Mouse (Mus musculus) CH12.LX (cell line): ENCODE measurements at regions not wholly inside any gene's neighbourhood (a gene's known extent, or its start where the extent isn't known, plus 50 kb on each side); places are given as distances from the start of the nearest gene placed in this dataset.

Experiments used
- DNase-seq: peaks from one replicate; pipeline ENCODE4 v3.0.0-alpha.2; 2013; ENCODE audit errors: extremely low read depth
- H3K27ac ChIP-seq: 2 replicates; pipeline ENCODE4 v1.5.1; 2012; ENCODE audit warnings: low read depth, mild to moderate bottlenecking, control low read depth, moderate library complexity; ENCODE audit not compliant: insufficient read depth
- H3K27me3 ChIP-seq: replicated peaks from 2 replicates; pipeline ENCODE3; 2012; ENCODE audit warnings: inconsistent platforms
- H3K36me3 ChIP-seq, 2 experiments: replicated peaks in 1 of 2; 2 replicates each; pipeline versions ENCODE3 to v1.6.1; 2012; ENCODE audit warnings: inconsistent platforms in 1 of 2, low read length in 1 of 2, mild to moderate bottlenecking in 1 of 2, mixed read lengths in 1 of 2, moderate library complexity in 1 of 2; ENCODE audit not compliant: control insufficient read depth in 1 of 2, insufficient read depth in 1 of 2
- H3K4me1 ChIP-seq, 2 experiments: 2 replicates each; pipeline ENCODE4 v1.6.1; 2012; ENCODE audit warnings: inconsistent platforms in 1 of 2, moderate library complexity in 1 of 2; ENCODE audit not compliant: insufficient read depth in 2 of 2, control insufficient read depth in 1 of 2
- H3K4me2 ChIP-seq: 2 replicates; pipeline ENCODE4 v1.6.1; 2012; ENCODE audit warnings: low read depth, mild to moderate bottlenecking, control low read depth; ENCODE audit not compliant: poor library complexity, insufficient read depth, severe bottlenecking
- H3K4me3 ChIP-seq, 3 experiments: fragments of 150-350 bp in 1 of 3; sonication (generic) in 1 of 3; replicated peaks in 1 of 3; 2 replicates each; pipeline versions ENCODE3 to v1.5.1; 2011 to 2012; ENCODE audit warnings: low read depth in 2 of 3, low read length in 2 of 3, mild to moderate bottlenecking in 2 of 3, moderate library complexity in 2 of 3, control low read depth in 1 of 3, improper control_type of control experiment in 1 of 3, inconsistent platforms in 1 of 3, mixed read lengths in 1 of 3; ENCODE audit not compliant: poor library complexity in 1 of 3
- H3K79me2 ChIP-seq: replicated peaks from 2 replicates; pipeline ENCODE4 v1.6.1; 2012; ENCODE audit warnings: mild to moderate bottlenecking, moderate library complexity; ENCODE audit not compliant: control insufficient read depth, poor library complexity, insufficient read depth, severe bottlenecking; ENCODE audit errors: extremely low read depth
- H3K9ac ChIP-seq: 2 replicates; pipeline ENCODE4 v1.6.1; 2012; ENCODE audit warnings: low read depth, mild to moderate bottlenecking, control low read depth, moderate library complexity; ENCODE audit not compliant: insufficient read depth
- H3K9me3 ChIP-seq: replicated peaks from 2 replicates; pipeline ENCODE3; 2012; ENCODE audit warnings: low read length, inconsistent platforms, mixed read lengths
- BHLHE40 ChIP-seq: IDR thresholded peaks from 2 replicates; pipeline ENCODE4 v1.6.1; 2011; ENCODE audit warnings: mild to moderate bottlenecking, low read depth, low read length, improper control_type of control experiment
- CHD2 ChIP-seq: IDR thresholded peaks from 2 replicates; pipeline ENCODE4 v1.6.1; 2011; ENCODE audit warnings: low read length, improper control_type of control experiment
- E2F4 ChIP-seq: IDR thresholded peaks from 2 replicates; pipeline ENCODE4 v1.6.1; 2011; ENCODE audit warnings: low read depth, low read length, improper control_type of control experiment; ENCODE audit not compliant: insufficient replicate concordance
- EP300 ChIP-seq: IDR thresholded peaks from 2 replicates; pipeline ENCODE4 v1.6.1; 2011; ENCODE audit warnings: low read length, improper control_type of control experiment
- ETS1 ChIP-seq: conservative IDR thresholded peaks from 2 replicates; pipeline ENCODE4 v1.6.1; 2012; ENCODE audit warnings: low read depth, mild to moderate bottlenecking, inconsistent platforms, low read length, improper control_type of control experiment, moderate library complexity
- IRF4 ChIP-seq: IDR thresholded peaks from 2 replicates; pipeline ENCODE4 v1.6.1; 2014; ENCODE audit warnings: low read depth, mild to moderate bottlenecking, inconsistent platforms, low read length, improper control_type of control experiment
- JUN ChIP-seq: IDR thresholded peaks from 2 replicates; pipeline ENCODE4 v1.6.1; 2011; ENCODE audit warnings: low read depth, mild to moderate bottlenecking, low read length, improper control_type of control experiment, moderate library complexity; ENCODE audit not compliant: insufficient read depth
- JUND ChIP-seq: conservative IDR thresholded peaks from 2 replicates; pipeline ENCODE4 v1.6.1; 2011; ENCODE audit warnings: low read depth, low read length, improper control_type of control experiment
- KAT2A ChIP-seq: IDR thresholded peaks from 2 replicates; pipeline ENCODE4 v1.6.1; 2012; ENCODE audit warnings: low read length, improper control_type of control experiment, inconsistent platforms; ENCODE audit not compliant: insufficient replicate concordance
- MAFK ChIP-seq: IDR thresholded peaks from 2 replicates; pipeline ENCODE4 v1.6.1; 2011; ENCODE audit warnings: low read length, improper control_type of control experiment; ENCODE audit not compliant: insufficient replicate concordance
- MAZ ChIP-seq: IDR thresholded peaks from 2 replicates; pipeline ENCODE4 v1.6.1; 2012; ENCODE audit warnings: low read depth, mild to moderate bottlenecking, inconsistent platforms, low read length, improper control_type of control experiment, moderate library complexity
- MEF2A ChIP-seq: IDR thresholded peaks from 2 replicates; pipeline ENCODE4 v1.6.1; 2014; ENCODE audit warnings: low read depth, mild to moderate bottlenecking, inconsistent platforms, low read length, improper control_type of control experiment, borderline replicate concordance
- MXI1 ChIP-seq: IDR thresholded peaks from 2 replicates; pipeline ENCODE4 v1.6.1; 2011; ENCODE audit warnings: mild to moderate bottlenecking, low read depth, low read length, improper control_type of control experiment
- NELFE ChIP-seq: IDR thresholded peaks from 2 replicates; pipeline ENCODE4 v1.6.1; 2011; ENCODE audit warnings: low read depth, low read length, improper control_type of control experiment
- NRF1 ChIP-seq: IDR thresholded peaks from 2 replicates; pipeline ENCODE4 v1.6.1; 2014; ENCODE audit warnings: low read depth, mild to moderate bottlenecking, inconsistent platforms, low read length, improper control_type of control experiment, moderate library complexity
- PAX5 ChIP-seq: IDR thresholded peaks from 2 replicates; pipeline ENCODE4 v1.6.1; 2012; ENCODE audit warnings: low read length, inconsistent platforms, mixed read lengths
- POLR2A ChIP-seq: IDR thresholded peaks from 2 replicates; pipeline ENCODE4 v1.6.1; 2011; ENCODE audit warnings: low read depth, mild to moderate bottlenecking, improper control_type of control experiment, low read length
- POLR2AphosphoS2 ChIP-seq: IDR thresholded peaks from 2 replicates; pipeline ENCODE4 v1.6.1; 2011; ENCODE audit warnings: low read depth, low read length, improper control_type of control experiment
- RAD21 ChIP-seq: IDR thresholded peaks from 2 replicates; pipeline ENCODE4 v1.6.1; 2011; ENCODE audit warnings: low read depth, mild to moderate bottlenecking, low read length, improper control_type of control experiment, moderate library complexity
- RCOR1 ChIP-seq: conservative IDR thresholded peaks from 2 replicates; pipeline ENCODE4 v1.6.1; 2012; ENCODE audit warnings: low read depth, mild to moderate bottlenecking, inconsistent platforms, low read length, improper control_type of control experiment
- SIN3A ChIP-seq: IDR thresholded peaks from 2 replicates; pipeline ENCODE4 v1.6.1; 2012; ENCODE audit warnings: low read length, improper control_type of control experiment, inconsistent platforms
- TBP ChIP-seq: conservative IDR thresholded peaks from 2 replicates; pipeline ENCODE4 v1.6.1; 2011; ENCODE audit warnings: low read depth, low read length, improper control_type of control experiment
- TCF12 ChIP-seq: IDR thresholded peaks from 2 replicates; pipeline ENCODE4 v1.6.1; 2014; ENCODE audit warnings: low read depth, mild to moderate bottlenecking, inconsistent platforms, low read length, improper control_type of control experiment
- UBTF ChIP-seq: IDR thresholded peaks from 2 replicates; pipeline ENCODE4 v1.6.1; 2012; ENCODE audit warnings: low read depth, mild to moderate bottlenecking, inconsistent platforms, low read length, improper control_type of control experiment, moderate library complexity
- USF1 ChIP-seq: IDR thresholded peaks from 2 replicates; pipeline ENCODE4 v1.6.1; 2014; ENCODE audit warnings: low read depth, mild to moderate bottlenecking, inconsistent platforms, low read length, improper control_type of control experiment
- USF2 ChIP-seq: conservative IDR thresholded peaks from 2 replicates; pipeline ENCODE4 v1.6.1; 2011; ENCODE audit warnings: low read depth, low read length, improper control_type of control experiment
- ZMIZ1 ChIP-seq: IDR thresholded peaks from 2 replicates; pipeline ENCODE4 v1.6.1; 2012; ENCODE audit warnings: low read depth, mild to moderate bottlenecking, inconsistent platforms, low read length, improper control_type of control experiment
- dilution Hi-C: fragments of 300-500 bp; cut with MboI; formaldehyde crosslinking; loops from 2 replicates; pipeline ENCODE4 v1.14.3; 2020; ENCODE audit warnings: low sequenced_read_pairs; ENCODE audit not compliant: extremely low pct_unique_long_range_greater_than_20kb, extremely low pct_ligation_motif_present
- in situ Hi-C: fragments of 300-500 bp; cut with MboI; formaldehyde crosslinking; loops from 3 replicates; pipeline ENCODE4 v1.14.3; 2019; ENCODE audit warnings: low sequenced_read_pairs, low pct_ligation_motif_present, low pct_unique_long_range_greater_than_20kb, mixed read lengths

DNA sequence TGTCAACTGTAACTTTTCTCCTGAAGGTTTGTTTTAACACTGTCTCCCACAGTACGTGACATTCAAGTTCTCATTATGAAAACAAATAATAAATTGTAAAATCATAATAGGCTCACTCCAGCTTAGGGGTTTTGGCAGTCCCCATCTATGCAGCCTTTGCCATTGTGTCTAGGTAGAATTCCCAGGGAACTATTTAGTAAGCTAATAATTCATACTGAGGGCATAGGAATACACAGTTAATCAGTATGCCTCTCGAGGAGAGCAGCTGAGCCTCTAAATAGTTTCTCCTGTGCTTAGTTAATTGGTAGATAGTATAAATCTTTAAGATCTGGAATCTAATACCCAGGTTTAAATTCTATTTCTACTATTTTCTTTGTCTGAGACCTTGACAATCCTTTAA, 191.7 kb downstream of the Tprg start:
- no peak overlapping the region for H3K27ac ChIP-seq
- H3K4me1 ChIP-seq = peaks cover 3 to 10% of the 10 kb centered on the region in 2 experiments
- no peak overlapping the region for H3K9ac ChIP-seq
- H3K4me2 ChIP-seq = no peak overlapping the region
- no peaks in the 10 kb centered on the region for H3K9me3 ChIP-seq
- no peak overlapping the region for H3K4me3 ChIP-seq
- H3K27me3 ChIP-seq = no peaks in the 10 kb centered on the region
- in situ Hi-C loops (loop anchor here (25.0 kb wide), 1 partner anchor 209 kb away; the partner anchor contains the start of gene Trp63), dilution Hi-C loops (no loop called here)
- no peaks in the 10 kb centered on the region for H3K36me3 ChIP-seq
- TF ChIP-seq PAX5 (no peak), BHLHE40 (no peak), EP300 (no peak), TBP (no peak), MAZ (no peak), E2F4 (no peak)
- no peaks in the 10 kb centered on the region; the same call in 1 of the 2 replicates for H3K79me2 ChIP-seq
- DNase-seq = no peak

DNA sequence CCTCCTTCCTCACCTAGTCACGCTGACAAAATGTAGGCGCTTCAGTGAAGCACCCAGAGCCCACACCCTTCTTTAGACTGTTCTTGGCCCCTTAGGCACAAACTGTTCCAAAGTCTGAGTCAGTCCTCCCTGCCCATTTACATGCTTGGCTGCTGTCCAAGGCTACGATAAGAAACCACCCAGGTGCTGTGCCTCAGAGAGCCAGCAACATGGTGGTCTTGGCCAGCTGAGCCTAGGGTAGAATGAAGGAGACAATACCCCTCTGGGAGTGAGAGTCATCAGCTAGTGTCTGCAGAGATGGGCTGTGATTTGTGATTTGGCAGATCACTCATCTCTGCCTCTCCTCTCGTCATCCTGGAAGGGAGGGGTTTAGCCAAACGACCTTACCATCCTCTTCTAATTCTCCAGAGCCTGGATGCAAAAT, 197.2 kb downstream of the Tprg start:
- peaks cover 33 to 47% of the 10 kb centered on the region in 2 experiments for H3K4me1 ChIP-seq
- no peaks in the 10 kb centered on the region for H3K27me3 ChIP-seq
- TF ChIP-seq POLR2A = peak; percentile 48; the same call in 1 of the 2 replicates
- peak; percentile 62; the same call in 1 of the 2 replicates for TF ChIP-seq MEF2A
- peak; percentile 35; the same call in 1 of the 2 replicates for TF ChIP-seq ZMIZ1
- no peak for TF ChIP-seq CHD2
- no peak for TF ChIP-seq UBTF
- TF ChIP-seq E2F4 = no peak
- TF ChIP-seq EP300 = peak; percentile 57; the same call in 1 of the 2 replicates
- no peak for TF ChIP-seq NRF1
- TF ChIP-seq ETS1 = peak; percentile 73
- no peak for TF ChIP-seq KAT2A
- peak; percentile 50; the same call in 1 of the 2 replicates for TF ChIP-seq NELFE
- no peak for TF ChIP-seq RCOR1
- no peak for TF ChIP-seq MXI1
- TF ChIP-seq TBP = 0 out of 2 replicates have a peak, but pooled peaks have one; percentile 62
- no peak for TF ChIP-seq USF2
- no peak; the same call in 1 of the 2 replicates for TF ChIP-seq RAD21
- no peak for TF ChIP-seq MAFK
- TF ChIP-seq TCF12 = peak; percentile 76; the same call in 1 of the 2 replicates
- peak; percentile 72; the same call in 1 of the 2 replicates for TF ChIP-seq IRF4
- no peak for TF ChIP-seq PAX5
- TF ChIP-seq POLR2AphosphoS2 = no peak
- TF ChIP-seq JUN = peak; percentile 67
- no peak for TF ChIP-seq USF1
- TF ChIP-seq SIN3A = no peak; the same call in 1 of the 2 replicates
- peak; percentile 9; the same call in 1 of the 2 replicates for TF ChIP-seq JUND
- TF ChIP-seq BHLHE40 = peak; percentile 57
- in situ Hi-C loops (loop anchor here (10.0 to 25.0 kb wide), 2 partner anchors 99 to 203 kb away; partner anchors contain the start of gene Trp63), dilution Hi-C loops (no loop called here)
- no peak overlapping the region for H3K4me2 ChIP-seq
- H3K9ac ChIP-seq = peak overlapping the region; percentile 34
- peak overlapping the region; percentile 98 for H3K27ac ChIP-seq
- H3K9me3 ChIP-seq = no peaks in the 10 kb centered on the region
- no peak overlapping the region for H3K4me3 ChIP-seq
- no peaks in the 10 kb centered on the region for H3K79me2 ChIP-seq
- H3K36me3 ChIP-seq = no peaks in the 10 kb centered on the region
- peak; percentile 64 for DNase-seq
